Mouse (Mus musculus) liver, embryonic 16.5 days (tissue): ENCODE data around the gene Adk. TPM values are rescaled to one million over a fixed set of nuclear protein-coding genes. Genes with fewer than 3 reads are reported as not detected.

ENCODE experiments used
- ATAC-seq: fragments of 200-750 bp; cut with Nextera tagmentation; 2 replicates; pipeline ENCODE4 v1.8.0; 2017; ENCODE audit warnings: low read depth, mild to moderate bottlenecking, moderate number of reproducible peaks, moderate library complexity
- H3K27ac ChIP-seq: fragments of 300-500 bp; sonication (generic); 2 replicates; pipeline ENCODE4 v1.5.1; 2014; ENCODE audit warnings: mild to moderate bottlenecking, low read length
- H3K27me3 ChIP-seq: fragments of 300-500 bp; sonication (generic); 2 replicates; pipeline ENCODE4 v1.6.1; 2014; ENCODE audit warnings: low read depth, low read length, mixed read lengths; ENCODE audit not compliant: control insufficient read depth, insufficient read depth
- H3K36me3 ChIP-seq: fragments of 300-500 bp; sonication (generic); 2 replicates; pipeline ENCODE4 v1.6.1; 2014; ENCODE audit warnings: mild to moderate bottlenecking; ENCODE audit not compliant: control insufficient read depth, insufficient read depth
- H3K4me1 ChIP-seq: fragments of 300-500 bp; sonication (generic); 2 replicates; pipeline ENCODE4 v1.6.1; 2014; ENCODE audit warnings: low read depth, low read length, mixed read lengths; ENCODE audit not compliant: control insufficient read depth
- H3K4me2 ChIP-seq: fragments of 300-500 bp; sonication (generic); 2 replicates; pipeline ENCODE4 v1.6.1; 2014; ENCODE audit warnings: low read depth, low read length, mixed read lengths
- H3K4me3 ChIP-seq: fragments of 300-500 bp; sonication (generic); 2 replicates; pipeline ENCODE4 v1.5.1; 2014; ENCODE audit warnings: low read depth, mild to moderate bottlenecking, low read length
- H3K9ac ChIP-seq: fragments of 300-500 bp; sonication (generic); 2 replicates; pipeline ENCODE4 v1.6.1; 2014; ENCODE audit warnings: low read depth, low read length
- H3K9me3 ChIP-seq: fragments of 300-500 bp; sonication (generic); replicated peaks from 2 replicates; pipeline ENCODE4 v1.6.1; 2016; ENCODE audit warnings: low read length; ENCODE audit not compliant: control insufficient read depth
- WGBS: fragments of 180-500 bp; shearing (Covaris S2); extraction: QIAGEN DNeasy Blood & Tissue Kit; methylation state at CpG from one replicate; pipeline ENCODE4 v1.1.7; 2014; ENCODE audit not compliant: insufficient replicate concordance; 5-methylcytosine and 5-hydroxymethylcytosine counted together
- polyA plus RNA-seq: library from polyadenylated mRNA; unstranded; fragments of >200 nt; fragmentation: Nextera tagmentation; extraction: Ambion mirVana; gene quantifications from 2 replicates; pipeline ENCODE4 v1.2.1, GENCODE M21; 2015

Gene Adk
- polyA plus RNA-seq, 1 experiment from 2014 or later: 224 TPM

DNA sequence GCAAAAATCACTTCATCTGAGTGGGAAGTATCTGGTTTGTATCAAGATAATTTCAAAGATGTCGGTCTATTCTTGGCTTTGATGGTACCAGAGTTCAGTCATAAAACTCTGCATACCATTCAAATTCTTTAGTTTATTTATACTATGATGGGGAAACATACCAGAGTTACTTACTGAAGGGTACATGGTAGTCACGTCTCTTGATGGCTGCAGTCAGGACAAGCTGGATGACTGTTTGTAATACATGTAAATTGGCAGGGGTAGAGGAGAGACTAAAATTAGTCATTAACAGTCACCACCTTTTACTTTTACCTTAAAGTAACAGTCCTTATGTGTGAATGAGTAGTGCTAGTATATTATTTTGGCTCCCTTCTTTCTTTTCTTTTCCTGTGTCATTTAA lies 125.4 kb downstream of the Adk start:
- H3K27me3 ChIP-seq: no peaks in the 10 kb centered on the region
- H3K27ac ChIP-seq: no peak overlapping the region
- 73% methylated on average over 2 of the region's 2 CpGs for WGBS
- H3K4me3 ChIP-seq: no peak overlapping the region
- H3K4me1 ChIP-seq: no peaks in the 10 kb centered on the region
- H3K9me3 ChIP-seq: no peaks in the 10 kb centered on the region
- H3K9ac ChIP-seq: no peak overlapping the region
- no peak overlapping the region for H3K4me2 ChIP-seq
- no peak for ATAC-seq
- no peaks in the 10 kb centered on the region for H3K36me3 ChIP-seq

DNA sequence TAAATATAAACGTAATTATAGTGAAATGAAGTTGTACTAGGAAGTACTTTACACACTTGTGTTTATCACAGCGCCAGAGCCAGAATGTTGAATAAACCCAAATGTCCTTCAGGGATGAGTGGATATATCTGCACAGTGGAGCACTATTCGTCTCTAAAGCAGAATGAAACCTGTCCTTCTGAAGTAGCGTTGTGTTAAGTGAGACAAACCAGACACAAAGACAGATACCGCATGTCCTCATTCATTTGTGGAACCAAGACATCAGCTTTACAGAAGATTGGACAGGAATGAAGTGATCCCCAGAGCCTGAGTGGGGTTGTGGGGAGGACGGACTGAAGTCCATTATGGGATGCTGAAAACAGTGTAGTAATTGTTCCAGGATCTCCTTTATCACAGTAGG lies 126.0 kb downstream of the Adk start:
- Histone ChIP-seq H3K36me3 (no peaks in the 10 kb centered on the region), H3K4me3 (no peak overlapping the region), H3K27ac (no peak overlapping the region), H3K9ac (no peak overlapping the region), H3K9me3 (no peaks in the 10 kb centered on the region), H3K27me3 (no peaks in the 10 kb centered on the region), H3K4me2 (no peak overlapping the region), H3K4me1 (no peaks in the 10 kb centered on the region)
- ATAC-seq: no peak
- WGBS: 78% methylated on average over 6 of the region's 6 CpGs

DNA sequence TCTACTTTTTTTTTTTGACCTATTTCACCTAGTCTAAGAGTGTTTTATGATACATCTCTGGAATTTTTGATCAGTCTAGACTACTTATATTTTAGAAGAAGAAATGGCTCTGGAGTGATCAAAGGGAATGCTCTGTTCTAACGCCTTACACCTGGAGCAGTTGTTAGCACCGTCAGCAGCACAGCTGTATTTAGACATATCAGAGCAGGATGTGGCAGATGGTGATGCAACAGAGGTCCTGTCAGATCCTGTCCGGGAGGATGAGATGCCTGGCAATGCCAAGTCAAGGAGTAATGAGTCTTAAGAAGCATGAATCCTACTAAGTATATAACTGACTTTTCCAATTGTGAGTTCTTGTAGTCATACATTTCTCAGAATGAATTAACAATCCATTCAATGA lies 128.7 kb downstream of the Adk start:
- Histone ChIP-seq H3K4me1 (no peaks in the 10 kb centered on the region), H3K9me3 (no peaks in the 10 kb centered on the region), H3K9ac (no peak overlapping the region), H3K36me3 (no peaks in the 10 kb centered on the region; the same call in 1 of the 2 replicates), H3K27ac (no peak overlapping the region), H3K4me2 (no peak overlapping the region), H3K27me3 (no peaks in the 10 kb centered on the region), H3K4me3 (no peak overlapping the region)
- WGBS: 55% methylated on average over 3 of the region's 3 CpGs
- ATAC-seq: no peak

DNA sequence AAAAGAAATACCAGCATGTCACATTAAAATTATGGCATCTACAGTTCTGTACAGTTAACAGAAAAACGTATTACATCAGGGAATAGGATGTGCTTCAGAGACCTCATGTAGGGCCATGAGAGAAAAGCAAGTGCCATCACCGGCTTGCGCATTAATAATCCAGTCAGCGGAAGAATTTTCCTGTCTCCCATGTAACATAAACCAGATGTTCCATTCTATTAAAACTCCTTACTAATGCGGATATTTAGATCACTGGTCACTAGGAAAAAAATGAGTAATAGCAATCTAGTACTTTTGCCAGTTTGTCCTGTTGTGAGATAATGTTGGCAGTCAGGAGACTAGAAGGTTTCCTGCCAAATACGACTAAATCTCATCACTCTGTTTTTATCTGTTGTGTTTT lies 139.6 kb downstream of the Adk start:
- Histone ChIP-seq H3K9me3 (no peaks in the 10 kb centered on the region), H3K4me3 (no peak overlapping the region), H3K9ac (no peak overlapping the region), H3K4me2 (no peak overlapping the region), H3K4me1 (no peaks in the 10 kb centered on the region), H3K27ac (no peak overlapping the region), H3K27me3 (no peaks in the 10 kb centered on the region), H3K36me3 (no peaks in the 10 kb centered on the region)
- no peak for ATAC-seq
- 81% methylated on average over 6 of the region's 6 CpGs for WGBS

DNA sequence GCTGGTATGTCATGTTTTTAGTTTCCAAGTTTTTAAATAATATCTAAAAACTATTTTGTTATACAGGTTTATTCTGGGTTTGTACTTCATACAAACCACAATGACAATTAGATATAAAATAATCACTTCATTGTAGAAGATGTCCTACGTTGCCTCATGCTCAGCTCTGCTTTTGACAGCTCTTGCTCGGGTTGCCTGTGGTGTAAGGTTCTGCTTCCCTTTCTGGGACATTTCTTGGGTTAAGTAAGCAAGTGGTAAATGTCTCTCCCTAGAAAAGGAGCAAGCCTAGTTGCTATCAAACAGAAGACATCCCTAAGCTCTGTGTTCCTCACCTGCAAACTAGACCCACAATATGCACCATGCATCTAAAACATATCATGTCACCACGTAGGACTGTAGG lies 140.4 kb downstream of the Adk start:
- H3K27me3 ChIP-seq: no peaks in the 10 kb centered on the region
- H3K4me2 ChIP-seq: no peak overlapping the region
- H3K9ac ChIP-seq: no peak overlapping the region
- ATAC-seq: no peak
- WGBS: 64% methylated on average over 3 of the region's 3 CpGs
- no peaks in the 10 kb centered on the region for H3K9me3 ChIP-seq
- no peak overlapping the region for H3K4me3 ChIP-seq
- H3K27ac ChIP-seq: no peak overlapping the region
- no peaks in the 10 kb centered on the region for H3K36me3 ChIP-seq
- H3K4me1 ChIP-seq: no peaks in the 10 kb centered on the region

DNA sequence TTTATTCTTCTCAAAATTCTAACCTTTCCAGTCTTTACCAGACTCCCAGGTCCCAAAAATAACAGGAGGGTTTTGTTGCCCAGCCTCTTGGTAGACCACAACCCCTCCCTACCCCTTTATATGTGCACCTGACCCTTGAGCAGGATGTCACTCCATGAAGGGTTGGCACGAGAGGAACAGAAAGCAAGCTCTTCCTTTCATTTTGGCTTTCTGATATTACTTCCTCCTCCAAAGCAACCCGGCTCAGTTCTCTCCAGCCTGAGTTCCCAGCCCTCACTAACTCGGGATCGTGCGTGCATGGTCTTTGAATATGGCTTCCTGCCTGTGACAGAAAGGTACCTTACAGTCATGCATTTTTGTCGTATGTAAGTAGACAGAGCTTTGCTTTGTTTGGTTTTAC lies 142.0 kb downstream of the Adk start:
- no peak overlapping the region for H3K9ac ChIP-seq
- H3K36me3 ChIP-seq: no peaks in the 10 kb centered on the region
- H3K4me3 ChIP-seq: no peak overlapping the region
- no peak for ATAC-seq
- H3K9me3 ChIP-seq: no peaks in the 10 kb centered on the region
- no peak overlapping the region for H3K27ac ChIP-seq
- H3K27me3 ChIP-seq: no peaks in the 10 kb centered on the region
- H3K4me2 ChIP-seq: no peak overlapping the region
- H3K4me1 ChIP-seq: no peaks in the 10 kb centered on the region
- WGBS: 51% methylated on average over 6 of the region's 6 CpGs

DNA sequence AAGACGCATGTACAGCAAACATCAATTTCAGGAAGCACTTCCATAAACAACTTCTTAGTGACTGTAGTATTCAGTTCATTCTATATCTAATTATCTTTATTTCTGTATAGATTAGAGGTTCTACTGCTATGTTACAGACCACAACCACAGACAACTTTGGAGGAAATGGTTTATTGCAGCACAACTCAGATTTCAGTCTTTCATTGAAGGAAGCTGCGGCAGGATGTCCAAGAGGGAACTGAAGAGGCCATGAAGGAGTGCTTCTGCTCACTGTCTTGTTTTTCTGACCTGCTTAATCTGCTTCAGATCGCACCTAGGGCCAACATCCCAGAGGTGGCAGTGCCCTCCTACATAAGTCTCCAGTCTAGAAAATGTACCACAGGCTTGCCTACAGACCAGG lies 148.5 kb downstream of the Adk start:
- no peak overlapping the region for H3K4me2 ChIP-seq
- no peaks in the 10 kb centered on the region for H3K4me1 ChIP-seq
- 40% methylated on average over 3 of the region's 3 CpGs for WGBS
- no peaks in the 10 kb centered on the region for H3K27me3 ChIP-seq
- H3K4me3 ChIP-seq: no peak overlapping the region
- H3K36me3 ChIP-seq: no peaks in the 10 kb centered on the region
- no peak overlapping the region for H3K27ac ChIP-seq
- H3K9me3 ChIP-seq: no peaks in the 10 kb centered on the region
- ATAC-seq: no peak
- H3K9ac ChIP-seq: no peak overlapping the region

DNA sequence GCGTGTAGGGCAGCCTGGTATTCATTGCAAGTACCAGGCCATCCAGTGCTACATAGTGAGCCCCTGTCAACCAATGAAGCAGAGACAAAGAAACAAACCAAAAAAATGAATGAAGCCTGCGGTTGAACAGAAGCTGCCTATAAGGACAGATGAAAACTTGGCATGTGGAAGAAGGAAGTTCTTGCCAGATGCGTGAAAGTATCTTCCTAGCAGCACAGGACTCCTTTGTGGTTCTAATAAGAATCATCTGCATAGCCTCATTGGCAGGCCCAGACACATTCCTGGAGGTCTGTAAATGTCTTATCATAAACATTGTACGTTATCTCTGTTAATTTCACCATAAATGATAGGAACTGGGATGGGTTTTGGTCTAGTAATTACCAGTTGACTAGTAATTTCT lies 154.1 kb downstream of the Adk start:
- Histone ChIP-seq H3K27ac (no peak overlapping the region), H3K4me2 (no peak overlapping the region), H3K9ac (no peak overlapping the region), H3K4me1 (no peaks in the 10 kb centered on the region), H3K27me3 (no peaks in the 10 kb centered on the region), H3K4me3 (no peak overlapping the region), H3K36me3 (no peaks in the 10 kb centered on the region), H3K9me3 (no peaks in the 10 kb centered on the region)
- ATAC-seq: no peak
- 87% methylated on average over 4 of the region's 4 CpGs for WGBS

DNA sequence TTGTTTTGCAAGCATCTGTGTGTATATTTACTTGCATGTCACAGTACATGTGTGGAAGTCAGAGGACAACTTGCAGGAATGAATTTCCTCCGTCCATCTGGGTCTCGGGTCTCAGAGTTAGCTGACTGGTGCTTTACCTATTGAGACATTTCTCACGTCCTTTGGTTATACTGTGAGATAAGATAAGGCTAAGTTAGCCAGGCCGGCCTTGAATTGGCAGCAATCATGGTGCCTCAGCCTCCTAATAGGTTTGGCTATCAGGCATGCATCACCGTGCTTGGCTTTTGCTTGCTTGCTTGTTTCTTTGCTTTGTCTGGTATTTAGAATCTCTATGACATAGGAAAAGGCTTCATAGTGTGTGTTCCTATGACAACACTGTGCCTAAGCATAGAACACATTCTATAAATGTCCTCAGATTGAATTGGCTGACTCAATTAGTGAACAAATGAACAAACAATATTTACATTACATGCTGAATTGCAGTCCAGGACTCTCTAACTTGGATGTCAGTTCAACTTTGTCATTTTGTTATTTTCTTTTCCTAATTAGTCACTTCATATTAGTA lies 169.3 kb downstream of the Adk start:
- Histone ChIP-seq H3K4me3 (no peak overlapping the region), H3K4me1 (peaks cover 31% of the 10 kb centered on the region), H3K27me3 (no peaks in the 10 kb centered on the region), H3K36me3 (no peaks in the 10 kb centered on the region), H3K27ac (no peak overlapping the region), H3K9me3 (no peaks in the 10 kb centered on the region), H3K9ac (no peak overlapping the region), H3K4me2 (no peak overlapping the region)
- no peak for ATAC-seq
- 19% methylated on average over 5 of the region's 5 CpGs for WGBS
